In the genomic region with DNA sequence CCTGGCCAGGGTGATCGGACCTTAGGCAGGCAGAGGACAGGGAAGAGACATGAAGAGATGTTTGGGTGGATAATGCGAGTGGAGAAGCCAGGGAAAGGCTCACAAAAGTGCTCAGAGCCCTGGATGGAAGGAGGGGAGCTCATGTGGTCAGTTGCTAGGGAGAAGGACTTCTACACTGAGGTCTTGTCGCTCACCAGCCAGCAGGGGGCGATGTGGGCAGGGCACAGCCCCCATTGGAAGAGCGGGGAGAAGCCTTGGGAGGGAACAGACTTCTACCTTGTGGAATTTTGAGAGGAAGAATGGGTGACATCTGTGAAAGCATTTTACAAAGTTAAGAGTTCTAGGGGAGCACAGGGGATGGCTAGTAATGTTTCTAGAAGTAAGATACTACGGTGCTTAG, we compare ENCODE assay signal across 10 mouse cellular contexts. TPM values are rescaled to one million over a fixed set of nuclear protein-coding genes. Genes with fewer than 3 reads are reported as not detected.
DNase-seq lines count a peak whose midpoint lies in the region; ATAC-seq and TF ChIP-seq lines count a peak whose summit lies in the region.
"Had no signal": no experiment of that assay in that cellular context is flagged by ENCODE, and none has a peak within 500 bp of the region (broad histone marks: within the 10 kb centered on the region; RNA-seq: fewer than 3 reads in every experiment).

No protein-coding gene starts in this region.

- H3K4me2 ChIP-seq in limb, embryonic 11.5 days (ENCODE audit: low read depth, severe bottlenecking) = no peak overlapping the region
- H3K4me2 ChIP-seq: forebrain, embryonic 15.5 days had no signal

- H3K4me3 ChIP-seq in cerebellum, adult 2 months (replicated peaks; ENCODE audit: insufficient read depth, low read depth, low read length) = no peak overlapping the region
- H3K4me3 ChIP-seq in limb, embryonic 11.5 days (ENCODE audit: low read depth, low read length) = no peak overlapping the region
- no peak overlapping the region for H3K4me3 ChIP-seq in limb, embryonic 10.5 days
- H3K4me3 ChIP-seq: forebrain, embryonic 15.5 days had no signal

- H3K36me3 ChIP-seq in limb, embryonic 11.5 days (ENCODE audit: control insufficient read depth, insufficient read depth, low read length) = no peaks in the 10 kb centered on the region
- H3K36me3 ChIP-seq in limb, embryonic 10.5 days = no peaks in the 10 kb centered on the region

- no peak overlapping the region for H3K9ac ChIP-seq in limb, embryonic 11.5 days (ENCODE audit: low read length)
- H3K9ac ChIP-seq: forebrain, embryonic 15.5 days had no signal

- WGBS in cerebellum, adult 2 months = 63% methylated on average over 6 of the region's 6 CpGs
- WGBS in limb, embryonic 11.5 days = 73% methylated on average over 6 of the region's 6 CpGs
- WGBS in limb, embryonic 10.5 days = 62% methylated on average over 6 of the region's 6 CpGs

- ATAC-seq in cerebellum, adult (ENCODE audit: insufficient number of reproducible peaks, low FRiP score, low TSS enrichment) = no peak
- ATAC-seq in limb, embryonic 11.5 days (ENCODE audit: insufficient number of reproducible peaks, low FRiP score, low TSS enrichment, low read depth) = no peak
- ATAC-seq: forebrain, embryonic 15.5 days had no signal

- no peak for TF ChIP-seq POLR2A in cerebellum, adult 2 months (IDR thresholded peaks at IDR 0.05; ENCODE audit: borderline replicate concordance, insufficient read depth, low read length)

- peaks cover 17% of the 10 kb centered on the region for H3K4me1 ChIP-seq in cerebellum, adult 2 months (ENCODE audit: control insufficient read depth, insufficient read depth, low read length)
- no peaks in the 10 kb centered on the region for H3K4me1 ChIP-seq in limb, embryonic 11.5 days (ENCODE audit: control insufficient read depth, insufficient read depth, low read length)
- H3K4me1 ChIP-seq in limb, embryonic 10.5 days = peaks cover 9% of the 10 kb centered on the region
- H3K4me1 ChIP-seq: forebrain, embryonic 15.5 days had no signal

- TF ChIP-seq CTCF in cerebellum, adult 2 months (IDR thresholded peaks at IDR 0.05; ENCODE audit: borderline replicate concordance, insufficient read depth, low read depth, low read length) = peak; percentile 74

- H3K27ac ChIP-seq in cerebellum, adult 2 months (ENCODE audit: insufficient read depth, low read length) = no peak overlapping the region
- H3K27ac ChIP-seq in limb, embryonic 11.5 days (replicated peaks; ENCODE audit: low read depth, low read length) = no peak overlapping the region
- no peak overlapping the region for H3K27ac ChIP-seq in limb, embryonic 10.5 days
- H3K27ac ChIP-seq: forebrain, embryonic 15.5 days; macrophage had no signal

- H3K27me3 ChIP-seq in cerebellum, adult 2 months (ENCODE audit: control insufficient read depth, insufficient read depth, low read length) = no peaks in the 10 kb centered on the region
- no peaks in the 10 kb centered on the region for H3K27me3 ChIP-seq in limb, embryonic 11.5 days (ENCODE audit: control insufficient read depth, insufficient read depth, low read length)
- H3K27me3 ChIP-seq in limb, embryonic 10.5 days (ENCODE audit: low read depth, poor library complexity, severe bottlenecking) = 0 out of 2 replicates have a peak, but pooled peaks cover 6% of the 10 kb centered on the region
- H3K27me3 ChIP-seq: forebrain, embryonic 15.5 days had no signal

- H3K9me3 ChIP-seq in limb, embryonic 11.5 days (ENCODE audit: control insufficient read depth, low read length) = no peaks in the 10 kb centered on the region
- no peaks in the 10 kb centered on the region for H3K9me3 ChIP-seq in limb, embryonic 10.5 days (replicated peaks)
- H3K9me3 ChIP-seq: forebrain, embryonic 15.5 days had no signal

- no peak for DNase-seq in cerebellum, adult 2 months
- peak; percentile 39 for DNase-seq in limb, embryonic 11.5 days (ENCODE audit: low spot score)
- DNase-seq in limb, embryonic 10.5 days (ENCODE audit: low spot score) = no peak
- DNase-seq in NIH3T3 (ENCODE audit: low read depth) = peak; percentile 57
- peak; percentile 51 for DNase-seq in retina, embryonic 14.5 days (ENCODE audit: low spot score)
- DNase-seq in Muller cell, postnatal 12 days (ENCODE audit: inconsistent ontology term) = no peak
- no peak for DNase-seq in frontal cortex, adult 2 months (ENCODE audit: extremely low spot score in 1 of 2, low spot score in 1 of 2)

RNA-seq across cellular contexts. Expression of gene Spock2, which starts 18.1 kb away (rescaled TPM):
- polyA plus RNA-seq in cerebellum, adult 2 months (2012; rRNA removed) = 499 and 502 TPM in 2 replicates
- polyA plus RNA-seq in limb, embryonic 11.5 days (2014; fragmentation: Nextera tagmentation; extraction: Ambion mirVana) = 1.8 and 2.0 TPM in 2 replicates
- 1.1 and 2.0 TPM in 2 replicates for polyA plus RNA-seq in limb, embryonic 10.5 days (2016; fragmentation: Nextera tagmentation; extraction: Ambion mirVana)
- polyA plus RNA-seq in frontal cortex, adult 2 months (2012; rRNA removed) = 362 and 366 TPM in 2 replicates
- polyA plus RNA-seq: macrophage had no signal

Comparison
In these comparisons a context has a peak if more than half of its experiments do, and no peak if none do; other contexts are left out.
1. DNase-seq: peak in limb, embryonic 11.5 days (single experiment), NIH3T3 (single experiment) and retina, embryonic 14.5 days (single experiment); none in cerebellum, adult 2 months (0 of 2), limb, embryonic 10.5 days (single experiment), Muller cell, postnatal 12 days (single experiment) and frontal cortex, adult 2 months (0 of 2).
2. RNA of gene Spock2, which starts 18.1 kb away (polyA plus RNA-seq): 499 to 502 TPM in cerebellum, adult 2 months and 362 to 366 TPM in frontal cortex, adult 2 months; 1.1 to 2.0 TPM in limb, embryonic 10.5 days and 1.8 to 2.0 TPM in limb, embryonic 11.5 days; every median in the first group is over 100 times any median in the second.